Mouse (Mus musculus): ENCODE data around the gene Pfn4.
"Not testable (repeated sequence)": the region's sequence is repeated elsewhere in the genome, so short reads cannot be mapped to it uniquely, and the experiment has no call there.

Gene Pfn4

GRCm38 (mm10) chr12:4784466-4784865, 15.6 kb downstream of the Pfn4 start:
- ATAC-seq (ENCODE audit: low TSS enrichment) = no peak

GRCm38 (mm10) chr12:4788128-4788527, 19.3 kb downstream of the Pfn4 start:
- not testable (repeated sequence) for ATAC-seq (ENCODE audit: low TSS enrichment)

GRCm38 (mm10) chr12:4793718-4794117, 24.9 kb downstream of the Pfn4 start:
- peak; percentile 84 for ATAC-seq (ENCODE audit: low TSS enrichment)

GRCm38 (mm10) chr12:4797471-4797870, 28.6 kb downstream of the Pfn4 start:
- ATAC-seq (ENCODE audit: low TSS enrichment) = not testable (repeated sequence)

GRCm38 (mm10) chr12:4811036-4811435, 42.2 kb downstream of the Pfn4 start:
- no peak for ATAC-seq (ENCODE audit: low TSS enrichment)

GRCm38 (mm10) chr12:4811705-4812104, 42.9 kb downstream of the Pfn4 start:
- no peak for ATAC-seq (ENCODE audit: low TSS enrichment)

GRCm38 (mm10) chr12:4813636-4814035, 44.8 kb downstream of the Pfn4 start:
- no peak for ATAC-seq (ENCODE audit: low TSS enrichment)

- ATAC-seq (ENCODE audit: low TSS enrichment) = peak; percentile 72
Measured at GRCm38 (mm10) chr12:4816680-4817360, 48.0 kb downstream of the Pfn4 start.

GRCm38 (mm10) chr12:4817361-4818101, 48.7 kb downstream of the Pfn4 start, which contains the start of gene Sf3b6:
Sf3b6 (plus strand) TSS chr12:4817544.
- ATAC-seq (ENCODE audit: low TSS enrichment) = peak; percentile 96

GRCm38 (mm10) chr12:4827256-4827655, 58.4 kb downstream of the Pfn4 start:
- ATAC-seq (ENCODE audit: low TSS enrichment) = no peak

Data from frontal cortex, adult (tissue).